Mouse (Mus musculus): Measurements from ENCODE around the gene Runx1.

DNA sequence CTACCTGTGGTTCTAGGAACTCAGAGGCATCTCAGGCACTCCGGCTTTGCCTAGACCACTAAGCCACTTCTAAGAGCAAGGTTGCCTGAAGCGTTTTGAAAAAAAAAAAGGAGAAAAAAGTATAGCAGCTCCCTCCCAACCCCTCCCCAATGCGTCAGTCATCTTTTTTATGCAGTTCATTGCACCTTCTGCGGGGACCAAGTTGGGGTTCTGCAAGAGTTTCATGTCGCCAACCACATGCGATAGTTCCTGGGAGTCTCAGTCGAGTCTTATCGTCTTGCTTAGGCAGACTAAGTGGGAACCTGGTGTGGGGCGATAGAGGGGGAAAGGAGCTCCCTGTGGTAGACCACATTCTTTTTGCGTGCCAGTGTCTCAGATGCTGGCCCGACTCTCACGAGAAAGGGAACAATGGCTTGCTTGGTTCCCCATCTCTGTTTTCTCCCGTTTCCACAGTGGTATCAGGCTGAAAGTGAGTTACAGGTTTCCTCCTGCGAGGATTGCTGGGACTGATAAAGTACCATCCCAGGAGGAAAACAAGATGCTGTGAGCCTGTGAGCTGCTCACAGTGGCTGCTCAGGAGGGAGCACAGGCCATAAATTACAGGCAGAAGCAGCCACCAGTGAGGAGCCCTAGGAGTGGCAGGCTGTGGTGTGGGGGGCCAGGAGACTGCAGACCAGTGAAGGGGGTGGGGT is 3.9 kb downstream of the Runx1 start:
- TF ChIP-seq CTCF (IDR thresholded peaks at IDR 0.05; ENCODE audit: low read depth) = no peak
- peak; percentile 93 for TF ChIP-seq EP300 (IDR thresholded peaks at IDR 0.05; ENCODE audit: low read depth)

All from liver, postnatal 0 days (tissue).